Mouse (Mus musculus) urinary bladder, postnatal 10 days (tissue): ENCODE measurements around the gene Adra1b.

ENCODE experiments used
- DNase-seq: peaks from one replicate; pipeline ENCODE4 v3.0.0; 2022; ENCODE audit warnings: low spot score

Adra1b gene

DNA sequence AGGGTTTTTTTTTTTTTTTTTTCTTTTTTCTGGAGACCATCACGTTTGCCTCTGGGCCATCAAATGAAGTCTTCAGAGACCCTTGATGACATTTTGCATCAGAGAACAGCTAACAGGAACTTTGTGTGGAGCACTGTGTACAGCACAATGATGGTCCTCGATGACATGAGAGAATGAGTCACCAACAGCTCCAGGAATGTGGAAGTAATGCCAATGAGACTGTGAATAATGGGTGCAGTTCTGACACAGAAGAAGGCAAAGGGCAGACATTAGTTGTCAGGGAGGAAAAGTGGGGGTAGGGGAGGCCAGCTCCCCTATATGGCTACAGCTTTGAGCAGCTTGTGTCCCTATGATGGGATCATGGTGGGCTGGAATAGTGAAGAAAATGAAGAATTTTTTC, 5.7 kb downstream of the Adra1b start:
- DNase-seq = no peak

DNA sequence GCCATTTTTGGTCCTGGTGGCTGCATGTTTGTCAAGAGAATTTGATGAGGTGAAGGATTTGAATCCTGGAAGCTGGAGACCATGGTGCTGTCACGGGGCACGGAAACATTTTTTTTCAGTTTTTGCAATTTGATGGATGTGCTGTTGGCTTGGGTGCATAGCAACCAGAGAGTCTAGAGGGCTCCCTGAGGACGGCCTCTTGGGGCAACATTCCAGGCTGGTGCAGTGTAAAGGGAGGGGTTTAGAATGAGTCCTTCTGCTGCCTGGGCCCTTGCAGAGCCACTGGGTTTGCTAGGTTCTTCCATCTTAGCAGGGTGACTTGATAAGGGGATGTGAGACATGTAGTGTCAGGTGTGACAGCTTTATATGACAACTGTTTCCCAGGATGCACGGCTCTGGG, 8.5 kb downstream of the Adra1b start:
- no peak for DNase-seq

GRCm38 (mm10) chr11:43891457-43891856, 9.6 kb downstream of the Adra1b start:
- no peak for DNase-seq

DNA sequence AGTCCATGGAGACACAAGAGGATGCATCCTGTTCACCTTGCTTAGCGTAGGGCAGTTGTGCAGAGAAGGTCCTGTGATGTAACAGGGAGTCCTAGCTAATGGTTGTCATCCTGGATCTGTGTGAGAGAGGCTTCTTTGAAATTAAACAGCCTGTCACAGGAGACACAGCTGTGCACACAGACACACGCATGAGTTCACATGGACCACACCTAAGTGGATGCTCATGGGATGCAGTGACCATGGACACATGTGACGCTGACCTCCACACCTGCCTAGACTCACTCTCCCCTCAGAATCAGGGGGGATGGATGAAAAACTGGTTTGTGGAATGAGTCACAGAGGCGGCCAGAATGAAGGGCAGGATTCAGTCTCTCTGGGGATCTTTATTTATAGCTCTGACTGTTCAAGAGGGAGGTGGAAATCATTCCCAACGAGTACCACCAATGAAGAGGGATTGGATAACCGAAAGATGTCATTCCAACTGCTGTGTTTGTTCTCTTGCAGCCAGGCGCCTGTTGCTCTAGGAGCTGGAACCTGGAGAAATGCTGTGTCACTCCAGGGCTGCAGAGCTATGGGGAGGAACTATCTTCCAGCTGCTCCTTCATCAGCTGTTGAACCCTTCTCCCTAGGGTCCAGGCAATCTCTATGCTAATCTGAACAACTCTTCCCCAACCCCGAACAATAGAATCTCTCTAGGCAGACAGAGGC, 11.6 kb downstream of the Adra1b start:
- no peak for DNase-seq

- no peak for DNase-seq
Measured at GRCm38 (mm10) chr11:43888736-43889135, 12.3 kb downstream of the Adra1b start.

- DNase-seq = no peak
Measured at GRCm38 (mm10) chr11:43887597-43887996, 13.4 kb downstream of the Adra1b start.

DNA sequence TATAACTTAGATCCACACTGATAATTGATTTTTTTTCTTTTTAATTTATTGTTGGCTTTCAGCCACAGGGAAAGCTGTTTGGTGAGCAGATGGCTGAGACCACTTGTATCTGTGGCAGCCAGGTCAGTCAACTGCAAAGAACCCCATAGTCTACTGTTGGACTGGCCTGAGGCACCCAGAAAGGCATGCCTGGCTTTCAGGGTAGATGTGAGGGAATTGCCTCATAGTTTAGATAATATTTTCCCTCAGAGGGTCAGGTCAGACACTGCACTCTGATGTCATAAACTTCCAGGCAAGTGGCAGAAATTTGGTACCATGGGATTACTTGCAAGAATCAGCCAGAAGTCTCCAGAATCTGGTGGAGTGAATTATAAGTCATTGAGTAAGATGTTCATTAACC, 16.5 kb downstream of the Adra1b start:
- DNase-seq = no peak

GRCm38 (mm10) chr11:43883641-43884181, 17.3 kb downstream of the Adra1b start:
- DNase-seq = no peak

- no peak for DNase-seq
Measured at GRCm38 (mm10) chr11:43877211-43877610, 23.8 kb downstream of the Adra1b start.

GRCm38 (mm10) chr11:43867721-43868281, 33.2 kb downstream of the Adra1b start:
- DNase-seq = no peak

GRCm38 (mm10) chr11:43865298-43866165, 35.5 kb downstream of the Adra1b start:
- DNase-seq = no peak

DNA sequence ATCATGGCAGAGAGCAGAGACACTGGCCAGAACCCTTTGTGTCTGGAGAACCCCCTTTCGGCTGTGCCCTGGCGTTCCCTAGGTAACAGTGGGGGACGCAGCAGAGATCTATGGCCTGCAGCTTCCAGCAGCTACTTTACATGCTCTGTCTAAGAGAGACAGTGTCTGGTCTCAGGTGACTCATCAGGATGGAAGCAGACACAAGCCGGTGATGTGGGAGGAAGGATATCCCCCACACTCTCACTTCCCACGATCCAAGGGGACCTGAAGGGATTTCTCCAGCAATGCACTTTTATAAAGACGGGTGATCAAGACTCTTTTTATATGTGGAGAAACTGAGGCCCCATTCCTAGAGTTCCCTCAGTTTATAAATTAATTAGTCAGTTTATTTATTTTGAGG, 48.0 kb downstream of the Adra1b start:
- DNase-seq = no peak

DNA sequence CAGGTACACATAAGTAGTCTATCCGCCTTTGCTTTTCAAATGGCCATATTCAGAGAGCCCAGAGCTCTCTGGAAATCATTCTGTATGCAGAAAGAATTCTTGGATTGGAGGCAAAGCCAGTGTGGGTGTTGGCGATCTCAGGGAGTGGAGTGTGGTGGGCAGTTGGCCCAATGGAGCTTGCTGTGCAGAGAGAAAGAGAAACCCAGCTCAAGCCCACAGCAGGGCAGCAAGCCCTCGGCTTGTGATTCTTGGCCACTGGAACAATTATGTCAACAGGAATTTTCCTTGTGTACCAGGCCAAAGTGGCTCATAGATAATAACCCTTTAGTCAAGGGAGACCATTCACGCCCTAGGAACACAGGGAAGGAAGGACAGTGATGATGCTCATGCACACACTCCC, 53.0 kb downstream of the Adra1b start:
- no peak for DNase-seq

DNA sequence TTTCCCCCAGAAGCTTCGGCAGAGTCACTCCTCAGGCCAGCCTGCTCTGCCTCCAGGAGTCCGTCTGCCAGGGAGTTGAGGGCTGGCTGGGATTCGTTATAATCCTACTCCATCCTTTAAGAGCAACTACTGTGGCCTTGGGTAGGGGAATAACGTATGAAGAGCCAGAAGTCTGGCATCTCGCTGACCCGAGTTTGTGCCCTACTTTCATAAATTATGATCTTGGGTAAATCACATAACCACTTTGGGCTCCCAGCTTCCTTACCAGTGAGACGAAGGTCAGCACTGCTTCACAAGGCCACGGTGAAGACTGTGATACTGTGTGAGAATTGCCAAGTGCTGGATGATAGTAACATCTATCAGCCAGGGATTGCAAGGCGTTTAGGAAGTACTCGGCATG, 59.4 kb downstream of the Adra1b start:
- no peak for DNase-seq

DNA sequence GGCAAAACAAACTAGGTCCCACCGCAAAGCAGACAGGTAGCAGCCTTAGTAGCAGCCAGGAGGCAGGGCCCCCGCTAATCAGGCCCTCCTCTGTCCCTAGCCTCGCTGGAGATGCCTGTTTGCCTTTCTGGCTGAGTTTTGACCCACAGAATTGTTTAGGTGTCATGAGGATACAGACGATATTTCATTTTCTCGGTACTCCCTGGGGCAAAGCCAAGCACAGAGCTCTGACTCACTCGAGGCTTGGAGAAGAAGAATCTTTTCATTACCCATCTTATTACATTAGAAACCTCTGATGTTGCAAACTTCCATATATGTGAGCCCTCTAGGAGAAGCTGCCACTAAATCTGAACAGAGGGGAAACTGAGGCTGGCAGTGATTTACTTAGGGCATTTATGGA, 60.5 kb downstream of the Adra1b start:
- DNase-seq = no peak

DNA sequence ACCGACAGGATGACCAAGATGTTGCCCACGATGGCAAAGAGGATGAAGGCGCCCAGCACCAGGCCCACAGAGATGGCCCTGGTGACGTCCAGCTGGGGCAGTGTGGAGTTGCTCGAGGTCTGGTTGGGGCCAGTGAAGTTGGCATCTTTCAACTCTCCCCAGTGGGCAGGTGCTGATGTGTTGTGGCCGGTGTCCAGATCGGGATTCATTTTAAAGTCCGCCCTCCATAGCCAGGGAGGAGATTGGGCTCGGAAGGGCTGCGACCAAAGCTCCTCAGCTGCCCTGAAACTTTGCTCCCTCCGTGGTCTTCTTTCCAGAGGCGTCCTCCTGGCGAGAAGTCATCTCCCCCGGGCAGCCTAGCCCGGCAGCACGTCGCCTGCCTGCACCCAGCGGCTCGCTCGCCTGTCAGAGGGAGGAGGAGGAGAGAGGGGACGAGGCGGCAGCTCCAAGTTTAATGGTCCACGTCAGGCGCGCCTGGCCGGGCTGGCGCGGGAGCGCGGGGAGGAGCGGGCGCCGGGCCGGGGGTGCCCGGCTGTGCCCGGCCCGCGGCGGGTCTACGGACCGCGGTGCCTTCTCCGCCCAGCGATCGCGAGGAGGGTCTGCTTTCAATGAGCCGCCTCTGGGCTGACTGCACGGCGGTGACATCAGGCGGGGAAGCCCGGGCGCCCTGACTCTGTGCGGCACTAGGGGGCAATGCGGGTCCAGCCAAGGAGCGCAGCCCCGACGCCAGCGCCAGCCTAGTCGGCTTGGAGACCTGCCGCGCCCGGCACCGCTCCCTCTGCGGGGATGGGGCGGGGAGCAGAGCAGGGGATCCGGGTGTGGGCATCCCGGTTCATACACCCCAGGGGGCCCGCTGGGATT, 64.9 kb downstream of the Adra1b start:
- peak; percentile 44 for DNase-seq

- DNase-seq = no peak
Measured at GRCm38 (mm10) chr11:43835456-43835855, 65.6 kb downstream of the Adra1b start.

DNA sequence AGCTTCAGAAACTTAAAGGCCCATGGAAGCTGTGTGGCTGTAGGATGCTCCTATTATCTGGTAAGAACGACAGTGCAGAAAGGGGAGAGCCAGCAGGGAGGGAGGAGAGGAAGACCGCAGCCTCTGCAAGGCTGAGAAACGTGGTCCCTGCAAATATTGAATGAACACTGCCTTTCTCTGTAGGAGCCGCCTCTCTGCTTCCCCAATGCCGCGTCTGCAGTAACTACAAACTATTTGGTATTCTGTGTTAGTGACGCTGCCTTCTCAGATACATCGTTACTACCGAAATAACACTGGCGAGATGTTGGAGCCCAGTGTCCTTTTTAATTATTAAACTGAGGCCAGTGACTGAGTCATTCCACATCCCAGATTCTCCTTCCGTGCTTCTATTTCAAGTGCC, 66.5 kb downstream of the Adra1b start:
- no peak for DNase-seq

DNA sequence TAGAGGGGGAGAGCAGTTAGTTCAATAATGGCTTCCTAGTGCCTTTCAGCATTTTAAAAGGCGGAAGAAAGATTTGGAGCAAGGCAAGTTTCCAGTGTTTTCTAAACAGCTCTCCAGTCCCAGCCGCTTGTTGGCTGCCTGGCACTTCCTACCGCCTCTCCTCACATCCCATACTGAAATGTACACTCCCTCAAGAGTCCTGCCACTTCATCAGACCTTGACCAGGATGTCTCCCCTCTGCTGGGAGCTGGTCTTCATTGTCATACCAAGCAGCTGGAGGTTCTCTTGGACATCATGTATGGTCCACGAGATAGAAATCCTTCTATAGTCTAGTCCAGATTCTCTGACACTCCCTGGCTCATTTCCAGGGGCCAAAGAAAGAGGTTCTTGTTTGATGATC, 69.5 kb downstream of the Adra1b start:
- no peak for DNase-seq

GRCm38 (mm10) chr11:43826769-43827168, 74.2 kb downstream of the Adra1b start:
- no peak for DNase-seq

DNA sequence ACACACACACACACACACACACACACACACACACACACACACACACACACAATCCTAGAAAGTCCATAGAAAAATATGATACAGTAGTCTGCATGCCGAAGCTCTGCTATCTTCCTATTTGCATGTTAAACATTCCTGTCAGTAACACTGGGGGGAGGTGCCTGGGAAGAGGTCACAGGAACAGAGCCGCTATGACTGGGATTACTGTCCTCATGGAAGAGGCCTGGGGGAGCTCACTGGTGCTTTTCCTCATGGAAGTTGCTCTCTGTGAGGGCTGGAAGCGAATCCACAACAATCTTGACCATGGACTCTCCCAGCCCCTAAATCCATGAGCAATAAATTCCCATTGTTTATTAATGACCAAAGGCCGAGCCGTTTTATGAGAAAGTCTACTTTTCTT, 77.7 kb downstream of the Adra1b start:
- DNase-seq = no peak
